Mouse (Mus musculus) forebrain, embryonic 15.5 days (tissue): ENCODE results near the gene Fibp. TPM values are rescaled to one million over a fixed set of nuclear protein-coding genes. Genes with fewer than 3 reads are reported as not detected.
"Not testable (repeated sequence)": the region's sequence is repeated elsewhere in the genome, so short reads cannot be mapped to it uniquely, and the experiment has no call there.

Experiments used
- ATAC-seq: fragments of 200-750 bp; cut with Nextera tagmentation; replicated peaks from 2 replicates; pipeline ENCODE4 v1.8.0; 2017; ENCODE audit warnings: mild to moderate bottlenecking, moderate TSS enrichment, moderate library complexity
- H3K27ac ChIP-seq: fragments of 300-500 bp; sonication (generic); replicated peaks from 2 replicates; pipeline ENCODE4 v1.5.1; 2015; ENCODE audit warnings: mild to moderate bottlenecking, inconsistent platforms
- H3K27me3 ChIP-seq: fragments of 300-500 bp; sonication (generic); 2 replicates; pipeline ENCODE4 v1.6.1; 2015; ENCODE audit warnings: inconsistent platforms
- H3K36me3 ChIP-seq: fragments of 300-500 bp; sonication (generic); 2 replicates; pipeline ENCODE4 v1.6.1; 2015; ENCODE audit warnings: mild to moderate bottlenecking, inconsistent platforms
- H3K4me1 ChIP-seq: fragments of 300-500 bp; sonication (generic); 2 replicates; pipeline ENCODE4 v1.6.1; 2015; ENCODE audit warnings: inconsistent platforms
- H3K4me2 ChIP-seq: fragments of 300-500 bp; sonication (generic); replicated peaks from 2 replicates; pipeline ENCODE4 v1.6.1; 2015; ENCODE audit warnings: mild to moderate bottlenecking, inconsistent platforms
- H3K4me3 ChIP-seq: fragments of 300-500 bp; sonication (generic); 2 replicates; pipeline ENCODE4 v1.5.1; 2015; ENCODE audit warnings: mild to moderate bottlenecking, inconsistent platforms
- H3K9ac ChIP-seq: fragments of 300-500 bp; sonication (generic); replicated peaks from 2 replicates; pipeline ENCODE4 v1.6.1; 2015; ENCODE audit warnings: mild to moderate bottlenecking, inconsistent platforms
- H3K9me3 ChIP-seq: fragments of 300-500 bp; sonication (generic); 2 replicates; pipeline ENCODE4 v1.6.1; 2016; ENCODE audit warnings: inconsistent platforms
- WGBS: fragments of 180-500 bp; shearing (Covaris S2); methylation state at CpG from one replicate; pipeline ENCODE4 v1.1.7; 2015; ENCODE audit warnings: mixed read lengths; 5-methylcytosine and 5-hydroxymethylcytosine counted together
- polyA plus RNA-seq: library from polyadenylated mRNA; unstranded; fragments of >200 nt; fragmentation: Nextera tagmentation; extraction: Ambion mirVana; gene quantifications from 2 replicates; pipeline ENCODE4 v1.2.1, GENCODE M21; 2015

Gene Fibp
- polyA plus RNA-seq, 1 experiment from 2014 or later: 184 TPM

- Histone ChIP-seq H3K27ac (no peak overlapping the region), H3K27me3 (no peaks in the 10 kb centered on the region), H3K36me3 (peaks cover 37% of the 10 kb centered on the region), H3K9ac (no peak overlapping the region), H3K4me1 (peaks cover 31% of the 10 kb centered on the region), H3K9me3 (no peaks in the 10 kb centered on the region), H3K4me3 (no peak overlapping the region), H3K4me2 (no peak overlapping the region)
- no peak for ATAC-seq
- 96% methylated on average over 7 of the region's 7 CpGs for WGBS
These were observed 25.4 kb downstream of the Fibp start for GRCm38 (mm10) chr19:5485821-5486220.

- H3K36me3 ChIP-seq: peaks cover 37% of the 10 kb centered on the region
- H3K4me2 ChIP-seq: no peak overlapping the region
- no peak overlapping the region for H3K9ac ChIP-seq
- 88% methylated on average over 8 of the region's 8 CpGs for WGBS
- H3K27me3 ChIP-seq: no peaks in the 10 kb centered on the region
- H3K9me3 ChIP-seq: no peaks in the 10 kb centered on the region
- ATAC-seq: no peak
- H3K4me3 ChIP-seq: no peak overlapping the region
- peaks cover 31% of the 10 kb centered on the region for H3K4me1 ChIP-seq
- H3K27ac ChIP-seq: no peak overlapping the region
These were observed 25.9 kb downstream of the Fibp start for GRCm38 (mm10) chr19:5486286-5486685.

GRCm38 (mm10) chr19:5486771-5487170 is 26.4 kb downstream of the Fibp start:
- Histone ChIP-seq H3K36me3 (peaks cover 36% of the 10 kb centered on the region), H3K27me3 (no peaks in the 10 kb centered on the region), H3K4me2 (no peak overlapping the region), H3K4me3 (peak overlapping the region; percentile 61), H3K9ac (no peak overlapping the region), H3K27ac (no peak overlapping the region), H3K4me1 (peaks cover 34% of the 10 kb centered on the region), H3K9me3 (no peaks in the 10 kb centered on the region)
- 91% methylated on average over 4 of the region's 4 CpGs for WGBS
- ATAC-seq: no peak

- Histone ChIP-seq H3K27me3 (no peaks in the 10 kb centered on the region), H3K4me3 (peak within 1 kb of the TSS; percentile 61), H3K36me3 (peaks cover 32% of the 10 kb centered on the region), H3K9me3 (no peaks in the 10 kb centered on the region), H3K4me2 (peak within 1 kb of the TSS; percentile 88), H3K9ac (peak within 1 kb of the TSS; percentile 67), H3K27ac (peak within 1 kb of the TSS; percentile 99), H3K4me1 (peaks cover 46% of the 10 kb centered on the region)
- ATAC-seq: peak; percentile 49
- under 1% methylated on average over 39 of the region's 39 CpGs for WGBS
These were observed 27.5 kb downstream of the Fibp start, which contains the start of gene Mus81 for GRCm38 (mm10) chr19:5487768-5488550. TSS of gene Mus81 (minus strand) at chr19:5488402.

- Histone ChIP-seq H3K27me3 (no peaks in the 10 kb centered on the region), H3K36me3 (peaks cover 32% of the 10 kb centered on the region), H3K4me3 (peak overlapping the region; percentile 61), H3K9ac (peak overlapping the region; percentile 47), H3K4me1 (peaks cover 50% of the 10 kb centered on the region), H3K4me2 (peak overlapping the region; percentile 88), H3K27ac (peak overlapping the region; percentile 99), H3K9me3 (no peaks in the 10 kb centered on the region)
- under 1% methylated on average over 26 of the region's 26 CpGs for WGBS
- peak; percentile 77 for ATAC-seq
These were observed 28.6 kb downstream of the Fibp start for GRCm38 (mm10) chr19:5488878-5489571.

- ATAC-seq, H3K27me3 ChIP-seq, H3K9ac ChIP-seq, H3K9me3 ChIP-seq: not testable (repeated sequence)
- Histone ChIP-seq H3K27ac (peak overlapping the region; percentile 99), H3K4me2 (peak overlapping the region; percentile 88), H3K4me3 (peak overlapping the region; percentile 100), H3K36me3 (peaks cover 34% of the 10 kb centered on the region), H3K4me1 (peaks cover 50% of the 10 kb centered on the region)
- WGBS: 50% methylated on average over 10 of the region's 10 CpGs
These were observed 29.3 kb downstream of the Fibp start for GRCm38 (mm10) chr19:5489721-5490120.

- H3K9ac ChIP-seq: peak within 1 kb of the TSS; percentile 99
- H3K4me1 ChIP-seq: peaks cover 50% of the 10 kb centered on the region
- H3K27ac ChIP-seq: peak within 1 kb of the TSS; percentile 99
- H3K36me3 ChIP-seq: peaks cover 32% of the 10 kb centered on the region
- WGBS: under 1% methylated on average over 60 of the region's 62 CpGs
- peak; percentile 71 for ATAC-seq
- H3K9me3 ChIP-seq: no peaks in the 10 kb centered on the region
- H3K4me3 ChIP-seq: peak within 1 kb of the TSS; percentile 100
- H3K27me3 ChIP-seq: no peaks in the 10 kb centered on the region
- peak within 1 kb of the TSS; percentile 88 for H3K4me2 ChIP-seq
These were observed 30.0 kb downstream of the Fibp start, which contains the start of gene Cfl1 for GRCm38 (mm10) chr19:5490313-5490897. TSS of gene Cfl1 (plus strand) at chr19:5490455.

- peak; percentile 23 for ATAC-seq
- Histone ChIP-seq H3K9me3 (no peaks in the 10 kb centered on the region), H3K9ac (peak overlapping the region; percentile 99), H3K4me1 (peaks cover 50% of the 10 kb centered on the region), H3K36me3 (peaks cover 37% of the 10 kb centered on the region), H3K4me2 (peak overlapping the region; percentile 88), H3K27me3 (no peaks in the 10 kb centered on the region), H3K4me3 (peak overlapping the region; percentile 100), H3K27ac (peak overlapping the region; percentile 99)
- WGBS: 0% methylated on average over 59 of the region's 59 CpGs
These were observed 30.7 kb downstream of the Fibp start for GRCm38 (mm10) chr19:5490898-5491708.

GRCm38 (mm10) chr19:5492641-5493040 is 32.2 kb downstream of the Fibp start:
- WGBS: 88% methylated on average over 4 of the region's 4 CpGs
- H3K4me2 ChIP-seq: no peak overlapping the region
- no peak overlapping the region for H3K27ac ChIP-seq
- H3K36me3 ChIP-seq: peaks cover 53% of the 10 kb centered on the region
- no peak overlapping the region for H3K4me3 ChIP-seq
- H3K9me3 ChIP-seq: no peaks in the 10 kb centered on the region
- ATAC-seq: no peak
- H3K4me1 ChIP-seq: peaks cover 40% of the 10 kb centered on the region
- no peak overlapping the region for H3K9ac ChIP-seq
- no peaks in the 10 kb centered on the region for H3K27me3 ChIP-seq

- ATAC-seq, H3K4me2 ChIP-seq, H3K9ac ChIP-seq, H3K4me3 ChIP-seq, H3K9me3 ChIP-seq, H3K27ac ChIP-seq, H3K27me3 ChIP-seq: not testable (repeated sequence)
- Histone ChIP-seq H3K4me1 (peaks cover 37% of the 10 kb centered on the region), H3K36me3 (peaks cover 57% of the 10 kb centered on the region)
- WGBS: 74% methylated on average over 9 of the region's 9 CpGs
These were observed 32.9 kb downstream of the Fibp start for GRCm38 (mm10) chr19:5493301-5493721.

GRCm38 (mm10) chr19:5494314-5494713 is 33.9 kb downstream of the Fibp start:
- no peak for ATAC-seq
- WGBS: 87% methylated on average over 3 of the region's 3 CpGs
- no peaks in the 10 kb centered on the region for H3K9me3 ChIP-seq
- H3K27ac ChIP-seq: no peak overlapping the region
- no peak overlapping the region for H3K4me3 ChIP-seq
- H3K36me3 ChIP-seq: peaks cover 57% of the 10 kb centered on the region
- no peaks in the 10 kb centered on the region for H3K27me3 ChIP-seq
- H3K9ac ChIP-seq: no peak overlapping the region
- H3K4me2 ChIP-seq: no peak overlapping the region
- peaks cover 27% of the 10 kb centered on the region for H3K4me1 ChIP-seq
